Mouse (Mus musculus) lung, adult 2 months (tissue): ENCODE measurements at regions not wholly inside any gene's neighbourhood (a gene's known extent, or its start where the extent isn't known, plus 50 kb on each side); places are given as distances from the start of the nearest gene placed in this dataset.

ENCODE experiments used
- CTCF ChIP-seq: fragments of 200-500 bp; IDR thresholded peaks from 2 replicates; pipeline ENCODE4 v1.5.1; 2011; ENCODE audit warnings: mild to moderate bottlenecking, low read length, control low read depth; ENCODE audit not compliant: insufficient read depth
- POLR2A ChIP-seq: fragments of 200-500 bp; IDR thresholded peaks from 2 replicates; pipeline ENCODE4 v1.6.1; 2011; ENCODE audit warnings: low read depth, mild to moderate bottlenecking, control low read depth, low read length, borderline replicate concordance; ENCODE audit errors: extremely low read depth

GRCm38 (mm10) chr17:45873996-45874395 lies 140.4 kb upstream of the 1600014C23Rik start:
- no peak for TF ChIP-seq CTCF
- TF ChIP-seq POLR2A = no peak
